In the genomic region with DNA sequence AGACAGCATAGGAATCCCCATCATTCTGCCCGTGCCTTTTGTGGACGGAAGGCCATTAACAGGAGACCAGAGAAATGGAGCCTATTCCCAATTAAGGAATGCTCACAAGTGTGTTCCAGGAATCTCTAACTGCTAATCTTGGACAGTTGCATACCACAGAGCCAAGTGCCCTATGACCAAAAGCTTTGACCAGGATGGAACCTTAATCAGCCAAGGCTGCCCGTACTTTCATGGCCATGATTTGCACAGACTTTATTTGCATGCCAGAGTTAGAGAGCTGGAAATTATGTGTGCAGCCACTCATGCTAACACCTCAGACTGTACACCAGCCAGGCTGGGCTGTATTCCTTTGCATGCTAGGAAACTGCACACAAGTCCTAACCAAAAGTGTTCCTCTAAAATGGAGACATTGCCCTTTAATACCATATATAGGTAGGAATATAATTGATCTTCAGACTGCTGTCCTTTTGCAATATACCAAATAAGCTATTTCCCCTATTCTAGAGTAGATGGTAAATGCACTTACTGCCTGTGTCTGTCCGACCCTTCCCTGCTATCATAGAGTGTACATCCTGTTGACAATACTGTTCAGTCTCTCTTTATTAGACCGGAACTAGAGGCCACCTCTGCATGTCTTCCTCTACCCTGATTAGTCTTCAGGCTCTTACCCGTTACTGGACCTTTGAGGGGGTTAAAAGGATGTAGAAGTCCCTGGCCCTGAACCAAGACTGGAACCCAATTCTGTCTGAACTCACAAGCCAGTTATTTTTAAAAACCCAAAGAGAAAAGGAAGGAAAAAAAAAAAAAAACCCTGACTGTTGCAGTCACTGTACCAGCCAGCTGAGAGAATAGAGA, we compare ENCODE assay signal across 19 mouse cellular contexts. TPM values are rescaled to one million over a fixed set of nuclear protein-coding genes. Genes with fewer than 3 reads are reported as not detected.
DNase-seq lines count a peak whose midpoint lies in the region; ATAC-seq and TF ChIP-seq lines count a peak whose summit lies in the region.
"Had no signal": no experiment of that assay in that cellular context is flagged by ENCODE, and none has a peak within 500 bp of the region (broad histone marks: within the 10 kb centered on the region; RNA-seq: fewer than 3 reads in every experiment).

No protein-coding gene starts in this region.

- no peak overlapping the region for H3K4me2 ChIP-seq in heart, embryonic 15.5 days
- H3K4me2 ChIP-seq in midbrain, embryonic 11.5 days = no peak overlapping the region
- no peak overlapping the region for H3K4me2 ChIP-seq in midbrain, embryonic 13.5 days (replicated peaks)
- H3K4me2 ChIP-seq in kidney, embryonic 16.5 days (replicated peaks; ENCODE audit: low read depth, low read length) = no peak overlapping the region
- no peak overlapping the region for H3K4me2 ChIP-seq in stomach, embryonic 16.5 days (ENCODE audit: low read depth, low read length)
- H3K4me2 ChIP-seq: embryonic facial prominence, embryonic 12.5 days had no signal

- TF ChIP-seq CTCF in heart, adult 2 months (IDR thresholded peaks at IDR 0.05) = no peak

- H3K36me3 ChIP-seq in heart, embryonic 15.5 days = no peaks in the 10 kb centered on the region
- no peaks in the 10 kb centered on the region for H3K36me3 ChIP-seq in heart, adult 2 months (ENCODE audit: control insufficient read depth, insufficient read depth, low read length)
- H3K36me3 ChIP-seq in midbrain, embryonic 11.5 days (ENCODE audit: control insufficient read depth, insufficient read depth, low read length) = no peaks in the 10 kb centered on the region
- no peaks in the 10 kb centered on the region for H3K36me3 ChIP-seq in midbrain, embryonic 13.5 days
- no peaks in the 10 kb centered on the region for H3K36me3 ChIP-seq in kidney, embryonic 16.5 days (ENCODE audit: insufficient read depth, low read length)
- H3K36me3 ChIP-seq in stomach, embryonic 16.5 days (ENCODE audit: control insufficient read depth, insufficient read depth, low read length) = no peaks in the 10 kb centered on the region
- H3K36me3 ChIP-seq: embryonic facial prominence, embryonic 12.5 days; forebrain, embryonic 10.5 days; G1E had no signal

- no peak overlapping the region for H3K9ac ChIP-seq in heart, embryonic 15.5 days
- H3K9ac ChIP-seq in heart, adult 2 months (ENCODE audit: low read depth, low read length) = no peak overlapping the region
- no peak overlapping the region for H3K9ac ChIP-seq in midbrain, embryonic 11.5 days (ENCODE audit: low read length)
- H3K9ac ChIP-seq in midbrain, embryonic 13.5 days (replicated peaks) = no peak overlapping the region
- no peak overlapping the region for H3K9ac ChIP-seq in kidney, embryonic 16.5 days (replicated peaks; ENCODE audit: low read length)
- no peak overlapping the region for H3K9ac ChIP-seq in stomach, embryonic 16.5 days (ENCODE audit: low read length)
- H3K9ac ChIP-seq: embryonic facial prominence, embryonic 12.5 days had no signal

- TF ChIP-seq POLR2A in heart, adult 2 months (IDR thresholded peaks at IDR 0.05; ENCODE audit: insufficient read depth, low read depth, low read length) = no peak

- H3K9me3 ChIP-seq in heart, embryonic 15.5 days (replicated peaks) = no peaks in the 10 kb centered on the region
- H3K9me3 ChIP-seq in midbrain, embryonic 11.5 days (ENCODE audit: control insufficient read depth, low read length) = no peaks in the 10 kb centered on the region
- no peaks in the 10 kb centered on the region for H3K9me3 ChIP-seq in midbrain, embryonic 13.5 days
- H3K9me3 ChIP-seq in kidney, embryonic 16.5 days (ENCODE audit: low read length) = no peaks in the 10 kb centered on the region
- no peaks in the 10 kb centered on the region for H3K9me3 ChIP-seq in stomach, embryonic 16.5 days (replicated peaks; ENCODE audit: control insufficient read depth, low read length)
- H3K9me3 ChIP-seq: embryonic facial prominence, embryonic 12.5 days; forebrain, embryonic 10.5 days; G1E had no signal

- WGBS in heart, embryonic 15.5 days = 60% methylated on average over 6 of the region's 6 CpGs
- 55% methylated on average over 6 of the region's 6 CpGs for WGBS in heart, adult 2 months
- 86% methylated on average over 6 of the region's 6 CpGs for WGBS in midbrain, embryonic 11.5 days
- WGBS in midbrain, embryonic 13.5 days = 80% methylated on average over 6 of the region's 6 CpGs
- WGBS in kidney, embryonic 16.5 days = 78% methylated on average over 6 of the region's 6 CpGs
- 73% methylated on average over 6 of the region's 6 CpGs for WGBS in stomach, embryonic 16.5 days

- ATAC-seq in heart, embryonic 15.5 days (replicated peaks; ENCODE audit: insufficient number of reproducible peaks, insufficient read depth, low FRiP score, low read depth) = no peak
- ATAC-seq in midbrain, embryonic 11.5 days (ENCODE audit: low FRiP score) = no peak
- ATAC-seq in midbrain, embryonic 13.5 days = no peak
- 0 out of 2 replicates have a peak, but pooled peaks have one; percentile 39 for ATAC-seq in kidney, embryonic 16.5 days (ENCODE audit: low FRiP score, low TSS enrichment)
- no peak for ATAC-seq in stomach, embryonic 16.5 days (ENCODE audit: insufficient read depth, low FRiP score)

- H3K4me3 ChIP-seq in heart, embryonic 15.5 days = no peak overlapping the region
- no peak overlapping the region for H3K4me3 ChIP-seq in heart, adult 2 months
- H3K4me3 ChIP-seq in midbrain, embryonic 11.5 days (ENCODE audit: low read depth, low read length) = no peak overlapping the region
- no peak overlapping the region for H3K4me3 ChIP-seq in midbrain, embryonic 13.5 days (replicated peaks)
- H3K4me3 ChIP-seq in kidney, embryonic 16.5 days (ENCODE audit: low read length) = no peak overlapping the region
- H3K4me3 ChIP-seq in stomach, embryonic 16.5 days (replicated peaks; ENCODE audit: low read length) = no peak overlapping the region
- H3K4me3 ChIP-seq: embryonic facial prominence, embryonic 12.5 days; forebrain, embryonic 10.5 days; left cerebral cortex, adult 2 months had no signal

- H3K79me2 ChIP-seq in heart, adult 2 months (replicated peaks; ENCODE audit: control insufficient read depth, insufficient read depth, low read length) = no peaks in the 10 kb centered on the region

- TF ChIP-seq EP300 in heart, adult 2 months (IDR thresholded peaks at IDR 0.05; ENCODE audit: insufficient read depth, low read depth, low read length) = no peak

- H3K4me1 ChIP-seq in heart, embryonic 15.5 days (replicated peaks) = peaks cover 26% of the 10 kb centered on the region
- H3K4me1 ChIP-seq in heart, adult 2 months (ENCODE audit: control insufficient read depth, insufficient read depth, low read length) = peaks cover 2% of the 10 kb centered on the region; the same call in 1 of the 2 replicates
- H3K4me1 ChIP-seq in midbrain, embryonic 11.5 days (ENCODE audit: control insufficient read depth, insufficient read depth, low read length) = peaks cover 5% of the 10 kb centered on the region; the same call in 1 of the 2 replicates
- H3K4me1 ChIP-seq in midbrain, embryonic 13.5 days (replicated peaks) = peaks cover 14% of the 10 kb centered on the region
- H3K4me1 ChIP-seq in kidney, embryonic 16.5 days (ENCODE audit: insufficient read depth, low read length) = peaks cover 9% of the 10 kb centered on the region; the same call in 1 of the 2 replicates
- peaks cover 3% of the 10 kb centered on the region; the same call in 1 of the 2 replicates for H3K4me1 ChIP-seq in stomach, embryonic 16.5 days (ENCODE audit: control insufficient read depth, insufficient read depth, low read length)
- H3K4me1 ChIP-seq: embryonic facial prominence, embryonic 12.5 days had no signal

- H3K27me3 ChIP-seq in heart, embryonic 15.5 days = no peaks in the 10 kb centered on the region
- no peaks in the 10 kb centered on the region for H3K27me3 ChIP-seq in heart, adult 2 months (ENCODE audit: control insufficient read depth, insufficient read depth, low read length)
- no peaks in the 10 kb centered on the region for H3K27me3 ChIP-seq in midbrain, embryonic 11.5 days (ENCODE audit: control insufficient read depth, insufficient read depth, low read length)
- 0 out of 2 replicates have a peak, but pooled peaks cover 4% of the 10 kb centered on the region for H3K27me3 ChIP-seq in midbrain, embryonic 13.5 days
- no peaks in the 10 kb centered on the region for H3K27me3 ChIP-seq in kidney, embryonic 16.5 days (ENCODE audit: insufficient read depth, low read length)
- H3K27me3 ChIP-seq in stomach, embryonic 16.5 days (ENCODE audit: control insufficient read depth, insufficient read depth, low read length) = no peaks in the 10 kb centered on the region
- H3K27me3 ChIP-seq: embryonic facial prominence, embryonic 12.5 days had no signal

- intact Hi-C loops in heart, adult 2 months (cut with DNase I) = no loop called here

- H3K27ac ChIP-seq in heart, embryonic 15.5 days = peak overlapping the region; percentile 15; the same call in 1 of the 2 replicates
- no peak overlapping the region for H3K27ac ChIP-seq in heart, adult 2 months
- no peak overlapping the region for H3K27ac ChIP-seq in midbrain, embryonic 11.5 days (ENCODE audit: low read depth, low read length)
- H3K27ac ChIP-seq in midbrain, embryonic 13.5 days = no peak overlapping the region
- peak overlapping the region; percentile 43; the same call in 1 of the 2 replicates for H3K27ac ChIP-seq in kidney, embryonic 16.5 days (ENCODE audit: low read length)
- peak overlapping the region; percentile 82 for H3K27ac ChIP-seq in stomach, embryonic 16.5 days (ENCODE audit: low read length)
- H3K27ac ChIP-seq: embryonic facial prominence, embryonic 12.5 days; forebrain, embryonic 10.5 days; left cerebral cortex, adult 2 months had no signal

- no peak for DNase-seq in heart, adult 2 months
- peak; percentile 28 for DNase-seq in midbrain, embryonic 11.5 days (ENCODE audit: low spot score, missing footprints)
- no peak for DNase-seq in ovary, postnatal 36 days (ENCODE audit: low spot score)
- DNase-seq in frontal cortex, postnatal 25 days (ENCODE audit: low spot score in 2 of 2) = no peak
- DNase-seq: adrenal gland, postnatal 14 days; cerebellum, postnatal 36 days; heart, postnatal 10 days; lung, adult 2 months; right cerebral cortex, adult 18-20 months; thymus, postnatal 36 days had no signal

RNA-seq across cellular contexts. Expression of gene F830045P16Rik, which starts 22.6 kb away (rescaled TPM):
- not detected in 2 replicates for polyA plus RNA-seq in heart, embryonic 15.5 days (2015; fragmentation: Nextera tagmentation; extraction: Ambion mirVana)
- under 1 TPM in 1 of 2 experiments, not detected in 1; 0.23 TPM for total RNA-seq in heart, adult 2 months (2021)
- polyA plus RNA-seq in heart, adult 2 months (2012; rRNA removed) = 0.20 TPM in 1 of 2 replicates, not detected in the other
- 0.10 TPM in 1 of 2 replicates, not detected in the other for polyA plus RNA-seq in midbrain, embryonic 11.5 days (2014; fragmentation: Nextera tagmentation; extraction: Ambion mirVana)
- polyA plus RNA-seq in midbrain, embryonic 13.5 days (2015; fragmentation: Nextera tagmentation; extraction: Ambion mirVana) = not detected in 2 replicates
- not detected in 2 replicates for polyA plus RNA-seq in kidney, embryonic 16.5 days (2015; fragmentation: Nextera tagmentation; extraction: Ambion mirVana)
- not detected in 2 replicates for polyA plus RNA-seq in stomach, embryonic 16.5 days (2015; fragmentation: Nextera tagmentation; extraction: Ambion mirVana)
- total RNA-seq: adrenal gland, postnatal 14 days; G1E; heart, postnatal 10 days had no signal
- polyA plus RNA-seq: embryonic facial prominence, embryonic 12.5 days; forebrain, embryonic 10.5 days; G1E; lung, adult 2 months; neural tube, embryonic 14.5 days had no signal

Comparison
In these comparisons a context has a peak if more than half of its experiments do, and no peak if none do; other contexts are left out.
1. H3K27ac ChIP-seq: peak in heart, embryonic 15.5 days (single experiment), kidney, embryonic 16.5 days (single experiment) and stomach, embryonic 16.5 days (single experiment); none in heart, adult 2 months (single experiment), midbrain, embryonic 11.5 days (single experiment) and midbrain, embryonic 13.5 days (single experiment).